Mouse (Mus musculus) bone marrow macrophage, adult 2 months (primary cell): ENCODE data around the gene 4933405L10Rik. TPM values are rescaled to one million over a fixed set of nuclear protein-coding genes. Genes with fewer than 3 reads are reported as not detected.
A peak's percentile ranks its signal among the peaks of the same experiment; 100 is the strongest.

Experiments
- H3K27ac ChIP-seq: 2 replicates; pipeline ENCODE4 v1.5.1; 2012; ENCODE audit warnings: low read depth, low read length; ENCODE audit not compliant: insufficient read depth
- H3K4me1 ChIP-seq: 2 replicates; pipeline ENCODE4 v1.6.1; 2012; ENCODE audit warnings: low read length; ENCODE audit not compliant: control insufficient read depth, insufficient read depth
- H3K4me3 ChIP-seq: 2 replicates; pipeline ENCODE4 v1.5.1; 2012; ENCODE audit warnings: mild to moderate bottlenecking, low read length, moderate library complexity; ENCODE audit not compliant: insufficient read depth
- CTCF ChIP-seq: IDR thresholded peaks from 2 replicates; pipeline ENCODE4 v1.5.1; 2012; ENCODE audit warnings: low read depth, mild to moderate bottlenecking, low read length, moderate library complexity
- POLR2A ChIP-seq: IDR thresholded peaks from 2 replicates; pipeline ENCODE4 v1.6.1; 2012; ENCODE audit warnings: mild to moderate bottlenecking, low read depth, low read length, borderline replicate concordance
- polyA plus RNA-seq: library from polyadenylated mRNA; stranded (reverse); fragments of >200 nt; gene quantifications from 2 replicates; pipeline ENCODE4 v1.2.4, GENCODE M21; 2012; ENCODE audit not compliant: missing spikeins, insufficient read depth, insufficient read length

Gene 4933405L10Rik
- polyA plus RNA-seq, 1 experiment = not detected

DNA sequence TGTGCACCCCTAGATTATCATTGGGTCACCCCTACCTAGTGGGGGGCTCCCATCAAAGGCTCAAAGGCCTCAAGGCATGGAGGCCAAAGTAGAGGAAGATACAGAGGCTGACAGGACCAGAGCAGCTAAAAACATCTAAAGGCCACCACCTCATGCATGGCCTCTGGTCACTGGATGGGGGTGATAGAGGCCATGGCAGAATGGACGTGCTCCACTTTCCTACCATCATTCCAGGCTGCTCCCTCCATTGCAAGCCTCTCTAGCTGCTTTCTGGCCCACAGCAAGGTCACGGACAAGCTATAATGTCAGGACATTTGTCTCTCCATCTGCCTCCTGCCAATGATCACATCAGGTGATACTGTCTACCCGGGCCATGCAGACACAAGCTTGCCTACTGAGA, 4.8 kb downstream of the 4933405L10Rik start:
- TF ChIP-seq CTCF (no peak), POLR2A (no peak)
- no peak overlapping the region for H3K27ac ChIP-seq
- no peak overlapping the region for H3K4me3 ChIP-seq
- H3K4me1 ChIP-seq = peaks cover 14% of the 10 kb centered on the region

DNA sequence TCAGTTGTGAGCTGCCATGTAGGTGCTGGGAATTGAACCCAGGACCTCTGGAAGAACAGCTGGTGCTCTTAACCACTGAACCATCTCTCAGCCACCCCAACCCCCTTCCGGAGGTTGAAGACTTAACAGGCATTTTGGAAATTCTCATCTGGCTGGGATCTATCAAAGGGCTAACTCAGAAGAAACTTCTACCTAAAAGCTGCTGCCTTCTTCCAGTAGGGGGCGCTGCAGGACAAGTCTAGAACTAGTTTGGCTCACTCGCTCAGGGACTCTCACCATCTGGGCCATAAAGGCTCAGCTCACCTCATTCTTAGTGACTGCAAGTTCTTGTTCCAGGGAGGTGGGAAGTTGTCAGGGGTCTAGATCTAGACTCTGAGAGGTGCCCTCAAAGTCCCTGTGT, 6.7 kb downstream of the 4933405L10Rik start:
- no peak overlapping the region for H3K4me3 ChIP-seq
- H3K4me1 ChIP-seq = peaks cover 14% of the 10 kb centered on the region
- TF ChIP-seq CTCF = peak; percentile 91
- no peak for TF ChIP-seq POLR2A
- H3K27ac ChIP-seq = no peak overlapping the region

DNA sequence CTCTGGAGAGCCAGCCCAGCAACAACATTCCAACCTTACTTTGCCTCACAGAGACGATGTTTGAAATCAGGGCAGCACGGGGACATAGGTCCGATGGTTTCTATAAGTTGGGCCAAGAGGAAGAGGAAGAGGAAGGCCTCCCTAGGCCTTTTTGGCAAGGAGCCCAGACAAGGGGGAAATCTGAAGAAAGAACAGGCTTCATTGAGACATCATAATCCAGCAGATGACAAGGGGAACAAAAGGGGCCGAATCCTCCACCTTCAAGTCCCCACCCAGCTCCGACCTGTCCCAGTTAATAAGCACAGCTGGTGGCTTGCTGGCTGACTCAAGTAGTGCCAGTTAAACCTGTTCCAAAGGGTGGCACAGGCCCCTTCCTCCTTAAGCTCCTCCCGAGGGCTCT, 7.6 kb downstream of the 4933405L10Rik start:
- no peak overlapping the region for H3K4me3 ChIP-seq
- H3K27ac ChIP-seq = peak overlapping the region; percentile 41
- TF ChIP-seq POLR2A (no peak), CTCF (no peak)
- H3K4me1 ChIP-seq = peaks cover 14% of the 10 kb centered on the region

DNA sequence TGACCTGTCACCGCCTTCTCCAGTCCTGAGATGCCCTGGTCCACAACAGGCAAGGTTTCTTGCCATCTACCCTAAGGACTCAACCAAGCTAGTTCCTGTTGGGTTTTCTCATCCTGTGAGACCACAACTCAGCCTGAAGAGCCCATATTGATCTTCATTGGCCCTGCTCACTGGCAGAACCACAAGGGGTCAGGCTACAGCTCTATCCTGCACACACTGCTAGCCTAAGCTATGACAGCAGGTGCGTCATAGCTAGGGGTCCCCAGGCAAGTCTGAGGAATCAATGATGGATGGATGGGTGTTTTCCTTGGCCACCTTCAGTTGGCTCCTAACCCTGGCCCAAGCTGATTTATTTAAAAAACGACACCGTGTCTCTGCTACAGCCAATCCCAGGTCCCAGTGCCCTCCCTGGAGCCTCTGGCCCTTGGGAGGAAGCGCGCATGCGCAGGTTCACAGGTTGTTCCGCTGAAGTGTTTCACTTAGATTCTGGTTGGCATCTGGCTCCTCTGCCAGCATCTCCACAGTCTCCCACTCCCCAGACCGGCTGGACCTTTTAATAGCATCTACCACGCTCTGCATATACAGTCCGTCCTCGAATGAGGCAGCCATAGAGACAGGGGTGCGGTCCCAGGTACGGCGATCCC, 9.0 kb downstream of the 4933405L10Rik start:
- Histone ChIP-seq H3K4me1 (peaks cover 14% of the 10 kb centered on the region), H3K4me3 (no peak overlapping the region), H3K27ac (no peak overlapping the region)
- TF ChIP-seq POLR2A (no peak), CTCF (no peak)

DNA sequence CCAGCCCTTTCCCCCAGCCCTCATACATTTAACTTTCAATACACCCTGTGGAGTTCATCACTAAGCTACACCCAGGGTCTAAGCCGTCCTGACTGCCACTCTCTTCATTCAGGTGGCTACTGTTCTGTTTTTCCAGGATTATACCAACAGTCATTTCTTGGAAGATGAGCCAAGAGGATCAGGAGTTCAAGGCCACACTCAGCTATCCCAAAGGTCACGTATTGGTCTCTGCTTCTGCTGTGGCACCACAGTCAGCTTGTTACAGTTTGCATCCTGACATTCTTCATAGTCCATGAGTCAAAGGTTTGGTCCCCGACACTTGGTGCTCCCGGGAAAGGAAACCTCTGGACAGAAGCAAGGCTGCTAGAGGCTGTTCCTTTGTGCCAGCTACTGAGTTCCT, 12.2 kb downstream of the 4933405L10Rik start:
- Histone ChIP-seq H3K4me1 (peaks cover 13% of the 10 kb centered on the region), H3K27ac (no peak overlapping the region), H3K4me3 (no peak overlapping the region)
- TF ChIP-seq CTCF (no peak), POLR2A (no peak)

DNA sequence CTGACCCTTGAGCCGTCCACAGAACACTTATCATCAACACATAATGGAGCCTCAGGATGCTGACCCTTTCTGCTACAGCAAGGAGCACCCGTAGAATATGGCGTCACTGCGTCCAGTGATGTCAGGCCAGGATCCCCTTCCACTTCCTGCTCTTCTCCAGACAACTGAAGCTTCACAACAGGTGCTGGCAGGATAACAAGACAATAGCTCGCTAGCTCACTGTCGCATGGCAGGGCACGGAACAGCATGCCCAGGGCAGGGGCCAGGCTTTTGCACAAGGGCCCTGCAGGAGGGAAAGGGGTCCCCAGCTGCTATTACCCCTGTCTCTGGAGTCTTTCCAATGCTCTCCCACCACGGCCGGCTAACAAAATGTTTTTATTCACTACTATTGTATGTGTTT, 15.4 kb downstream of the 4933405L10Rik start:
- no peak overlapping the region for H3K27ac ChIP-seq
- no peak for TF ChIP-seq POLR2A
- no peak for TF ChIP-seq CTCF

DNA sequence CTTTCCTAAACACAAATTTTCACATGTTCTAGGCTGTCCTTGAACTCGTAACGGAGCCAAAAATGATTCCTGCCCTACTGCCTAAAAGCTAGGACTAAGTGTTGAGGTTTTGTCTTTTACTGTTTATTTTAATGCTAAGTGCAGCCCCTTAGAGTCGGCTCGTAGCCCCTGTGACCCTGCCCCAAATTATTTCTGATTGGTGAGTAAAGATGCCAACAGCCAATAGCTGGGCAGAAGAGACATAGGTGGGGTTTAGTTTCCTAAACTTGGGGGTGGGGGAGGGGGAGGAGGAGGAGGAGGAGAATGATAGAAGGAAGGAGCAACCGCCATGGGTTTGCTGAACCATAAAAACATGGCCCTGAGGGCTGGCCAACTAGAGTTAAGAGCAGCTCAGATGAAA, 18.3 kb downstream of the 4933405L10Rik start:
- no peak overlapping the region for H3K27ac ChIP-seq
- TF ChIP-seq POLR2A = no peak
- no peak for TF ChIP-seq CTCF
- H3K4me3 ChIP-seq = no peak overlapping the region
- H3K4me1 ChIP-seq = no peaks in the 10 kb centered on the region

More for the DNA sequence above, 15.4 kb downstream of the 4933405L10Rik start:
- H3K4me3 ChIP-seq = no peak overlapping the region
- H3K4me1 ChIP-seq = no peaks in the 10 kb centered on the region

DNA sequence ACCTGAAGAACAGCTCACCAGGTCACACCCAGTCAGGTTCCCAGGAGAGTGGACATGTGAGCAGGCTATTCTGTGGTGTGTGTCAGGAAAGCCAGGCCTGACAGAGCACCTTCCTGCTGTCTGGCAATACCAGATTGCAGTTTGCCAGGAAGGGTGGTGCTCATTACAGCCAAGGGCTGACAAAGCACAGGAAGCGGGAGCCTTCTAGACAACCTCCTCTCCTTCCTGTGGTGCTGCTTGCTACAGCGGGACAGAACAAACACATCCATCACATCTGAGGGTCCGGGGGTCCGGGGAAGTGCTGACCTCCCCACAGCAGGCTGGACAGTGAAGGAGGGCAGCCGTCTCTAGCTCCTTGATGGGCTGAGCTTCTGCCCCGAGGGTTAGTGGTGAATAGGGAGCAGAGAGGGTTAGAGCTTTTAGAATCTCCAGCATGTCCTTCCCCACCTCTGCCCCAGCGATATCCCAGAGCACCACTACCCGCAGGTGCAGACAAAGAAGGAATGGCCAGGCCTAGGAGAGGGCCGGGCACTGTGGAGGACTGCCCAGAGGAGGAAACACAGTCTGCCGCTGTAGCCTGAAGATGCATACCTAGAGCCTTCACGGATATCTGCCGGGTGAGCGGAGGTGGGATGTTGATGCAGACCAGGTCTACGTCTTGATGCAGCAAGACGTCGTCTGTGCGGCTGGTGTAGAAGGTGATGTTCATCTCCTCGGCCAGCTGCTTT, 20.1 kb downstream of the 4933405L10Rik start:
- no peak overlapping the region for H3K4me3 ChIP-seq
- no peak for TF ChIP-seq POLR2A
- no peak for TF ChIP-seq CTCF
- no peaks in the 10 kb centered on the region for H3K4me1 ChIP-seq
- H3K27ac ChIP-seq = no peak overlapping the region

DNA sequence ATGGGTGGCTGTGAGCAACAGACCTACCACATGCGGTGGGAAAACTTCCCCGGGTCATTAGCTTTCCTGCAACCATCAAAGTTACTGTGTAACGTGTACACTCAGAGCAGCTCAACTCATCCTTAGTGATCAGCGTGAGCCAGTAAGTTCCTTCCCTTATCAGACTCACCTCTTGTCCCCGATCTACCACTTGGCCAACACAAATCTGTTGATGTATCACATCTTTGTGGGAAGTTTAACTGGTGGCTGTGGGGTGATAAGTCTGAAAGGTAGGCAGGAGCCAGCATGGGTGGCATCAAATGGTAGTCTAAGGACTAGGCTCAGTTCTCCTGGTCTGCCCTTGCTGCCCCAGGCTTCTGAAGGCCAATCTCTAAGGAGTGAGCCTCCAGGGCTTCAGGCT, 24.7 kb downstream of the 4933405L10Rik start:
- no peak overlapping the region for H3K27ac ChIP-seq
- H3K4me1 ChIP-seq = no peaks in the 10 kb centered on the region
- TF ChIP-seq CTCF (no peak), POLR2A (no peak)
- no peak overlapping the region for H3K4me3 ChIP-seq

DNA sequence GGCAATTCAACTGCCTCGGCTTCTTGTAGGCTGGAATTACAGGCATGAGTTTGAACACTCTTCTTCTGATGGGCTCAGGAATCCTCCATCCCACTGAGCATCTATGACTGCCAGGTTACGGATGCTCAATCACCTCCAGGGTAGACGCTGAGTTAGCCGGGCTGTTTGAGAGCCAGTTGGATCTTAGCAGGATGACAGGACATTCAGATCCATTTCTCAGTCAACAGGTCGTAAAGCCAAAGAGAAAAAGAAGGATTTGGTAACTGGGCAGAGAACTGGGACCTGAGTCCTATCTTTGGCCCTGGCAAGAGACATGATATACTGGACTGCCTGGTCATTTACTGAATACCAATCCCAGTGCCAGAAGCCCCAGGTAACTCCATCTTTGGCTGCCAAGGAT, 31.8 kb downstream of the 4933405L10Rik start:
- no peaks in the 10 kb centered on the region for H3K4me1 ChIP-seq
- no peak overlapping the region for H3K4me3 ChIP-seq
- TF ChIP-seq POLR2A = no peak
- no peak for TF ChIP-seq CTCF
- H3K27ac ChIP-seq = no peak overlapping the region

DNA sequence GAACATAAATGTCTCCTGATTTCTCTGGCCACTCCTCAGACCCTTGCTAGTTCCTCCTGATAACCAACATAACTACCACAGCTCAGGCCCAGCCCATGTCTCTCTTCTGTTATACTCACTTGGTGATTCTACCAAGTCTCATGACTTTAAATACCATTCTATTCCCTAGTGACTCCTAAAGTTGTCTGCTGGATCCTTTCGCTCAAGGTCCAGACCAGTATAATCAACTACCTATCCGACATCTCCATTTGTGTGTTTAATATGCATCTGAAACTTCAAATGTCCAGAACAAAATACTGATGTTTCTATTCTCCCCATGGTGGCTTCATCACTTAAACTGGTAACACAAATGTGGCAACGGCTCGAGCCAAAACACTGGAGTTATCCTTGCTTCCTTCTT, 35.8 kb downstream of the 4933405L10Rik start:
- TF ChIP-seq CTCF (no peak), POLR2A (no peak)
- no peak overlapping the region for H3K4me3 ChIP-seq
- H3K4me1 ChIP-seq = peaks cover 2% of the 10 kb centered on the region
- no peak overlapping the region for H3K27ac ChIP-seq

DNA sequence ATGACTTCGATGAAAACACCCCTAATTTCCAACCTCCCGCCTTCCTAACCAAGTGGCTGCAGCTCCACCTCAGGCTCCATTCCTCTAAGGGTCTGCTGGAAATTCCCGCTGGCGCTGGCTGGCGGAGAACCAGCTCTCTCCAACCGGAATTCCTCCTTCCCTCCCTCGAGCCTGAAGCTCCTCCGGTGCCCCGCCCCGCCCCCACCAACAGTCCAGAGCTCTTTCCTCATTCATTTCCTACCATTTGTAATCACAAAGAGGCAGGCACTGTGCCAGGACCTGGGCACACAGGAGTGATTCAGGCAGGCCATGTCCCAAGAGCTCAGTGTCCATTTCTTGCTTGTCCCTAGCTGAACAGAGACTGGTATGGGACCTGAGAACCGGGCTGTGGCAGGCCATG, 43.2 kb downstream of the 4933405L10Rik start:
- no peak for TF ChIP-seq POLR2A
- TF ChIP-seq CTCF = no peak
- H3K27ac ChIP-seq = no peak overlapping the region
- peaks cover 5% of the 10 kb centered on the region for H3K4me1 ChIP-seq
- no peak overlapping the region for H3K4me3 ChIP-seq
